Mouse (Mus musculus) stomach, embryonic 15.5 days (tissue): Measurements from ENCODE around the gene Tmem106b. TPM values are rescaled to one million over a fixed set of nuclear protein-coding genes. Genes with fewer than 3 reads are reported as not detected.

ENCODE experiments used
- ATAC-seq: fragments of 200-750 bp; cut with Nextera tagmentation; 2 replicates; pipeline ENCODE4 v1.8.0; 2017; ENCODE audit warnings: low read depth, moderate number of reproducible peaks, moderate TSS enrichment; ENCODE audit not compliant: insufficient read depth, low FRiP score
- H3K27ac ChIP-seq: fragments of 300-500 bp; sonication (generic); 2 replicates; pipeline ENCODE4 v1.5.1; 2015; ENCODE audit warnings: mild to moderate bottlenecking, inconsistent platforms
- H3K27me3 ChIP-seq: fragments of 300-500 bp; sonication (generic); replicated peaks from 2 replicates; pipeline ENCODE4 v1.6.1; 2015; ENCODE audit warnings: inconsistent platforms
- H3K36me3 ChIP-seq: fragments of 300-500 bp; sonication (generic); 2 replicates; pipeline ENCODE4 v1.6.1; 2015; ENCODE audit warnings: inconsistent platforms
- H3K4me1 ChIP-seq: fragments of 300-500 bp; sonication (generic); 2 replicates; pipeline ENCODE4 v1.6.1; 2015; ENCODE audit warnings: inconsistent platforms
- H3K4me2 ChIP-seq: fragments of 300-500 bp; sonication (generic); 2 replicates; pipeline ENCODE4 v1.6.1; 2015; ENCODE audit warnings: mild to moderate bottlenecking, inconsistent platforms
- H3K4me3 ChIP-seq: fragments of 300-500 bp; sonication (generic); replicated peaks from 2 replicates; pipeline ENCODE4 v1.5.1; 2015; ENCODE audit warnings: inconsistent platforms
- H3K9ac ChIP-seq: fragments of 300-500 bp; sonication (generic); 2 replicates; pipeline ENCODE4 v1.6.1; 2015; ENCODE audit warnings: inconsistent platforms
- H3K9me3 ChIP-seq: fragments of 300-500 bp; sonication (generic); 2 replicates; pipeline ENCODE4 v1.6.1; 2016; ENCODE audit warnings: inconsistent platforms
- WGBS: fragments of 180-500 bp; shearing (Covaris S2); methylation state at CpG from one replicate; pipeline ENCODE4 v1.1.7; 2015; 5-methylcytosine and 5-hydroxymethylcytosine counted together
- polyA plus RNA-seq: library from polyadenylated mRNA; unstranded; fragments of >200 nt; fragmentation: Nextera tagmentation; extraction: Ambion mirVana; gene quantifications from 2 replicates; pipeline ENCODE4 v1.2.1, GENCODE M21; 2015

Tmem106b gene
- polyA plus RNA-seq, 1 experiment from 2014 or later: 36.0 TPM

DNA sequence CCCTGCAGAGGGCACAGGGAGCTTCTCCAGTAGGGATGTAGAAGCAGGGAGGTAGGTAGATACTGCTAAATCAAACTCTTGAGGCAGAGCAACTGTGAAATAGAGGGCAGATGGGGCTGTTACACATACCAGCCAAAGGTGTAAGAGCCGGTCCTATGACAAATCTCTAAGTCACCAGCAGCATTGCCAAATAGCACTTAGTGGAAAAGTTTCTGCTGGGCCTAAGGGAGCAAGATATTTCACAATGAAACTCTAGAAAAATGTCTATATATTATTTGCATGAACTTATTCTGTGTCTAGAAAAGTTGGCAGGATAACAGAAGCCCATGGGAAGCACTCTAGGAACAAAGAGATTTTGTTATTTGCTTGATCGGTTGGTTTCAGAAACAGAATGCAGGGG, 4.3 kb downstream of the Tmem106b start:
- WGBS: 68% methylated on average over 2 of the region's 2 CpGs
- H3K4me2 ChIP-seq: no peak overlapping the region

DNA sequence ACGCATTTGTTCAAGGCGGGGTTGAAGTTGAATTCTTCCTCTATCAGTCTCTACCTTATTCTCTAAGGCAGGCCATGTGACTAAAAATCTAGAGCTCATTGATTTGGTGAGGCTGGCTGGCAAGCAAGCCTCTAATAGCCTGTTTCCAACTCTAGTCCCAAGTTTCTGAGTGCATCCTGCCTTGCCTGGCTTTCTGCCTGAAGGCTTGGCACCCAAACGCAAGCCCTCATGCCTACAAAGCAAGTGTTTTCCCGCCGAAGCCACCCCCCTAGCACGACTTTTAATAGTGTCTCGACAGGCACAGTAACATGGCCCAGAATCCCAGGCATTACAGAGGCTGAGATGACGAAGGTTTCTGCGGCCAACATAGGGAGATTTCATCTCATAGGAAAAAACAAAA, 13.3 kb downstream of the Tmem106b start:
- Histone ChIP-seq H3K4me3 (no peak overlapping the region), H3K36me3 (peaks cover 16% of the 10 kb centered on the region), H3K9me3 (no peaks in the 10 kb centered on the region), H3K9ac (no peak overlapping the region), H3K4me2 (no peak overlapping the region), H3K27ac (no peak overlapping the region), H3K27me3 (no peaks in the 10 kb centered on the region), H3K4me1 (no peaks in the 10 kb centered on the region)
- WGBS: 94% methylated on average over 9 of the region's 9 CpGs
- ATAC-seq: no peak

More for the DNA sequence above, 4.3 kb downstream of the Tmem106b start:
- peaks cover 28% of the 10 kb centered on the region for H3K36me3 ChIP-seq
- H3K27me3 ChIP-seq: no peaks in the 10 kb centered on the region
- H3K4me1 ChIP-seq: peaks cover 3% of the 10 kb centered on the region; the same call in 1 of the 2 replicates
- H3K9ac ChIP-seq: no peak overlapping the region
- no peaks in the 10 kb centered on the region for H3K9me3 ChIP-seq
- no peak for ATAC-seq
- no peak overlapping the region for H3K27ac ChIP-seq
- no peak overlapping the region for H3K4me3 ChIP-seq

DNA sequence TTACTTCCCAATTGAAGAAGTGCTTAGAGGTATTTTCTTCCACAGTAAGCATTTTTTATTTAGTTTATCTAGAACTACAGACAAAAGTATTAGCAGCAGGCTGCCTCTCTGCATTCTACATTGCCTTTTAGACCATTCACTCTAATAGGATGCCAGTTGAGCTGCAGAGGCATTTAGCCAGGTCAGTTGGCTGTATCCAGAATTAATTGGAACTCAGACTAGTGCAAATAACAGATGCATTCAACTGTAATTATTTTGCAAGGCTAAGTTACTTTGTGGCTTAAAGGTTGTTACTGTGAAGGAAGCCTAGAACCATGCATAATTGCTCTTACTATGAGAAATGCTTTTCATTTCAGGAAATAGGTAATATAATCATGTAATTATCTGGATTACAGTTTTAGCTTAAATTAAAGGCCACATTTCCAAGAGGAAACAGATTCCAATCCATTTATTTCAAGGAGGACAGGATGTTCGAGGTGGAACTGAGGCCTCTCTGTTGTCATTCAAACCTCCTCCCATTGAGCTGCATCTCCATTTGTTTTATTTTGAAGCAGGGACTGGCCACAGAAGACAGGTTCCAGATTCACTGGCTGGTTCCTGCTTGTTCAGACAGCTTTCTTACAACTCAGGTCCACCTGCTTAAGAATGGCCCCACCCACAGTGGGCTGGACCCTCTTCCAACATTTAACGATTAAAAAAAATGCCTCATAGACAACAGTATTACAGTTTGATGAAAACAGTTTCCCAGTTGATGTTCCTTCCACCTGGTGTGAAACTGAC, 27.3 kb downstream of the Tmem106b start:
- Histone ChIP-seq H3K36me3 (no peaks in the 10 kb centered on the region), H3K27ac (no peak overlapping the region), H3K4me1 (no peaks in the 10 kb centered on the region), H3K4me2 (no peak overlapping the region), H3K27me3 (no peaks in the 10 kb centered on the region), H3K4me3 (no peak overlapping the region), H3K9me3 (no peaks in the 10 kb centered on the region), H3K9ac (no peak overlapping the region)
- 59% methylated on average over 2 of the region's 2 CpGs for WGBS
- no peak for ATAC-seq

DNA sequence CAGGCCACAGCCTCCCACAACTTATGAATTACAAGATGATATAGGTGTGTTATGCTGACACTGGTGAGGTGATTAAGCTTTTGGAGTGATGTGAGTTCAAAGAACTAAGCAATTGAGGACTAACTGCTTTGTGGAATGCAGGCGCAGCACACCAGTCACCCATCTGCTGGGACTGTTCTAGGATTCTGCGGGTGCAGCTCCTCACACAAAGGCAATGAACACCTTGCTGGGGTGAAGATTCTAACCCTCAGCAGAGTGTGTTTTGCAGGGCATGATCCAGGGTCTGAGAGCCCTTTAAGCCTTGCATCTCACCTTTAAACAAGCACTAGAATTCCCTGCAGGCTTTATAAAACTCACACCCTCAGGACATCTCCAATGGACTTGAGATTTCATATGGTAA, 30.6 kb downstream of the Tmem106b start:
- Histone ChIP-seq H3K27ac (no peak overlapping the region), H3K4me2 (no peak overlapping the region), H3K36me3 (no peaks in the 10 kb centered on the region), H3K9me3 (no peaks in the 10 kb centered on the region), H3K27me3 (no peaks in the 10 kb centered on the region), H3K9ac (no peak overlapping the region), H3K4me3 (no peak overlapping the region), H3K4me1 (no peaks in the 10 kb centered on the region)
- 76% methylated on average over 2 of the region's 2 CpGs for WGBS
- ATAC-seq: no peak

DNA sequence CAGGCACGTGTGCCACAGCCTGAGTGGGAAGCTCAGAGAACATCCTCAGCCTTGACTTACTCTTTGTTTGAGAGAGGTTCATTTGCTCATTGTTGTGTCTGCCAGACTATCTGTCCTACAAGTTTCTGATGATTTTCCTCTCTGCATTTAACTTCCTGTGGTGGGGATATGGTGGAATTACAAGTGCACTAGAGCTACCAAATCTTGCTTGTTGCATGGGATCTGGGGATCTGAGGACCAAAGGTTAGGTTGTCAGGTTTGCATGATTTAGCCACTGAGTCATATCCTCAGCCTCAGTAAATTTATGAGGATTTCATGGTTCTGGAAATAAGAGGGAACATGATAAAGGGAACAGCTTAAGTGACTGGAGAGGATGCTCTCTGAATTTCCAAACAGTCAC, 39.1 kb downstream of the Tmem106b start:
- 61% methylated on average over 1 of the region's 1 CpGs for WGBS
- Histone ChIP-seq H3K4me3 (no peak overlapping the region), H3K9ac (no peak overlapping the region), H3K27ac (no peak overlapping the region), H3K4me1 (no peaks in the 10 kb centered on the region), H3K36me3 (no peaks in the 10 kb centered on the region), H3K9me3 (no peaks in the 10 kb centered on the region), H3K4me2 (no peak overlapping the region), H3K27me3 (no peaks in the 10 kb centered on the region)
- no peak for ATAC-seq

- no peaks in the 10 kb centered on the region for H3K9me3 ChIP-seq
- H3K27ac ChIP-seq: no peak overlapping the region
- H3K4me3 ChIP-seq: no peak overlapping the region
- H3K36me3 ChIP-seq: no peaks in the 10 kb centered on the region
- H3K4me1 ChIP-seq: no peaks in the 10 kb centered on the region
- H3K27me3 ChIP-seq: no peaks in the 10 kb centered on the region
- H3K4me2 ChIP-seq: no peak overlapping the region
- no peak for ATAC-seq
- H3K9ac ChIP-seq: no peak overlapping the region
- WGBS: 90% methylated on average over 1 of the region's 1 CpGs
Observed at GRCm38 (mm10) chr6:13137255-13137654, 67.7 kb downstream of the Tmem106b start.

Other genes starting within 250 kb of the Tmem106b start
- 0.06 TPM in 1 of 2 replicates, not detected in the other for gene Vwde, start 155.2 kb downstream of the Tmem106b start, polyA plus RNA-seq